Mouse (Mus musculus) testis, adult 2 months (tissue): Measurements from ENCODE around the gene Xpot. TPM values are rescaled to one million over a fixed set of nuclear protein-coding genes. Genes with fewer than 3 reads are reported as not detected.

Experiments
- H3K27ac ChIP-seq: fragments of 200-500 bp; 2 replicates; pipeline ENCODE4 v1.5.1; 2012; ENCODE audit warnings: low read depth, low read length; ENCODE audit not compliant: control insufficient read depth, insufficient read depth
- H3K27me3 ChIP-seq: fragments of 200-500 bp; 2 replicates; pipeline ENCODE4 v1.6.1; 2012; ENCODE audit warnings: mild to moderate bottlenecking, low read length, moderate library complexity; ENCODE audit not compliant: control insufficient read depth, insufficient read depth
- H3K36me3 ChIP-seq: fragments of 200-500 bp; 2 replicates; pipeline ENCODE4 v1.6.1; 2012; ENCODE audit warnings: mild to moderate bottlenecking, low read length; ENCODE audit not compliant: control insufficient read depth, insufficient read depth
- H3K4me1 ChIP-seq: fragments of 200-500 bp; 2 replicates; pipeline ENCODE4 v1.6.1; 2012; ENCODE audit warnings: low read length; ENCODE audit not compliant: control insufficient read depth, insufficient read depth
- H3K4me3 ChIP-seq: fragments of 200-500 bp; 2 replicates; pipeline ENCODE4 v1.5.1; 2012; ENCODE audit warnings: low read depth, mild to moderate bottlenecking, low read length, moderate library complexity, mixed read lengths; ENCODE audit not compliant: control insufficient read depth
- CTCF ChIP-seq: fragments of 200-500 bp; IDR thresholded peaks from 2 replicates; pipeline ENCODE4 v1.5.1; 2012; ENCODE audit warnings: low read depth, mild to moderate bottlenecking, inconsistent platforms, low read length, moderate library complexity; ENCODE audit not compliant: control insufficient read depth, insufficient read depth, insufficient replicate concordance
- POLR2A ChIP-seq: fragments of 200-500 bp; IDR thresholded peaks from 2 replicates; pipeline ENCODE4 v1.6.1; 2012; ENCODE audit warnings: low read depth, mild to moderate bottlenecking, inconsistent platforms, low read length, moderate library complexity; ENCODE audit not compliant: control insufficient read depth
- polyA plus RNA-seq: library from polyadenylated mRNA; depleted of rRNA; stranded (reverse); fragments of >200 nt; gene quantifications from 2 replicates; pipeline ENCODE4 v1.2.3, GENCODE M21; 2012

Xpot gene
- polyA plus RNA-seq, 1 experiment: 42.4 TPM

DNA sequence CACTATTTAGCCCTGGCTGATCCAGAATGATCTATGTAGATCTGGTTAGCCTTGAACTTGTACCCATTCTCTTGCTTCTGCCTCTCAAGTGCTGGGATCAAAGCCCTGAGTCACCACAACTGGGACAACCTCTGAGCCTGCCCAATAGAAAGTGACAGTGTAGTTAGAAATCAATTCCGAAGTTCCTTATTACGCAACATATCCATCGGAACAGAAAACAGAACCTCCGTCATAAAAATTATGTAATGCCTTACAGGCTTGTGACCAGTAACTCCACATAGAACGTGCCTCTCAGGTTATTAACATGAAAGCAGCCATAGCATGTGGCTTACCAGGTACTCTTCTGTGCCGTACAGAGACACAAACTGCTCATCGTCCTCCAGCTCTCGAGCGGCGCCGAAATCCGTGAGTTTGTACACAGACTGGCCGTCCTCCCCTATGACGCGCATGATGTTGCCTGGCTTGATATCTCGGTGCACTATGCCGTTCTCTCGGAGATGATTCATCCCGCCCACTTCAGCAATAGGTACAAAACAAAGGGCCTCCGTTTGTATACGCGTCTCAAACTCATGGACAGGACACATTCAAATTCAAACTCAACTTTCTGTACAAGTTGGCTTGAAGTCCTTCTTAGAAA is 54.5 kb downstream of the Xpot start:
- Histone ChIP-seq H3K27me3 (no peaks in the 10 kb centered on the region), H3K27ac (no peak overlapping the region), H3K4me1 (no peaks in the 10 kb centered on the region), H3K4me3 (no peak overlapping the region), H3K36me3 (peaks cover 4% of the 10 kb centered on the region; the same call in 1 of the 2 replicates)
- no peak for TF ChIP-seq CTCF
- TF ChIP-seq POLR2A: no peak

DNA sequence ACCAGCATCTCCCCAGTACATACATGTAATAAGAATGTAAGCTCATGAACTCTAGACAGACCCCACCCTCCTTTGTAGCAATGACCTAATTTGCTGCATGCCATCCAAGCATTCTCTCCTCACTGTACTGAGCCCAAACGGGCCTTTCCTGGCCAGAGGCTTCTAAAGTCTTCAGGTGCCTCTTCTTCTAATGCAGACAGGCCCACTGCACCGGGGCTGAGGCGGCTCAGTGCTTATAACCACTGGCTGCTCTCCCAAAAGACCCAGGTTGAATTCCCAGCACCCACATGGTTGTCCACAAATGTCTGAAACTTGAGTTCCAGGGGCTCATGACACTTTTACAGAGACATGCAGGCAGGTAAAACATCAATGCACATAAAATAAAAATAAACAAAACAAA is 55.1 kb downstream of the Xpot start:
- H3K27me3 ChIP-seq: no peaks in the 10 kb centered on the region
- no peaks in the 10 kb centered on the region for H3K4me1 ChIP-seq
- H3K36me3 ChIP-seq: peaks cover 3% of the 10 kb centered on the region; the same call in 1 of the 2 replicates
- no peak overlapping the region for H3K4me3 ChIP-seq
- no peak overlapping the region for H3K27ac ChIP-seq
- TF ChIP-seq CTCF (no peak), POLR2A (no peak)

DNA sequence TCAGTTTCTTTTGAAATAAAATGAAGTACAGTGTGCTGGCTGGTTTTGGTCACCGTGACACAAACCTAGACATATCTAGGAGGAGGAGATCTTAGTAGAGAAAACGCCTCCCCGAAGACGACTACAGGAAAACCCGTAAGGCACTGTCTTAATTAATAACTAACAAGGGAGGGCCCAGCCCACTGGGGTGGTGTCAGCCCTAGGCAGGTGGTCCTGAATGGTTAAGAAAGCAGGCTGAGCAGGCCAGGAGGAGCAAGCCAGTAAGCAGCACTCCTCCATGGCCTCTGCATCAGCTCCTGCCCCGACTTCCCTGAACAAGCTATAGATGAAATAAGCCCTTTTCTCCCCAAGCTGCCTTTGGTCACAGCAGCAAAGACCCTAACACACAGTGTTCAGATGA is 56.3 kb downstream of the Xpot start:
- peaks cover 1% of the 10 kb centered on the region; the same call in 1 of the 2 replicates for H3K36me3 ChIP-seq
- H3K27ac ChIP-seq: no peak overlapping the region

DNA sequence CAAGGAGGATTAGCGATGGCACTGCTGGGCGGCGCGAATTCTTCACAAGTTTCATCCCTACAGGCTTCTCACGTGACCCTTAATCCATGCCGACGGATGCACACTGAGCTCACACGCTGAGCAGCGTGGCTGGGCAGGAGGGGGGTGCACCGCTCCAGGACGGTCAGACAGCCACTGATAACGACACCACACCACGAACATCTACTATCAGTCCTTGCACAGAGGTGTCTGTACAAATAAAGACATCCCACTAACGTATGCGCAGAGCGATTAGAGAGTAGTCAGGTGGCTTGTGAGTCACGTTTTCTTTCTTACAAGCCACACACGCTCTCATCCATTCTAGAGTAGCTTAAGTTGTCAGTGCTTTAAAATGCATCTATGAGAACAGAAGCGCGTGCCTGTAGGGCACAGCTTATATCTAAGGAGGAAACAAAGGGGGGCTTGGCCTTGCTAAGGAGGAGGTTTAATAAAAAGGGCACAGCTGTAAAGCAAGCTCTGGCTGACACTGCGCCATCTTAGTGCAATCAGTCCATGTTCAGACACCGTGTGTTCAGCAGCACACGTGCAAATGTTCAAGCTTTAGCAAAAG is 57.0 kb downstream of the Xpot start:
- peaks cover 1% of the 10 kb centered on the region; the same call in 1 of the 2 replicates for H3K36me3 ChIP-seq
- no peaks in the 10 kb centered on the region for H3K27me3 ChIP-seq
- no peak overlapping the region for H3K27ac ChIP-seq
- H3K4me3 ChIP-seq: no peak overlapping the region
- TF ChIP-seq POLR2A: no peak
- TF ChIP-seq CTCF: no peak
- no peaks in the 10 kb centered on the region for H3K4me1 ChIP-seq

More for the DNA sequence above, 56.3 kb downstream of the Xpot start:
- no peaks in the 10 kb centered on the region for H3K4me1 ChIP-seq
- no peak overlapping the region for H3K4me3 ChIP-seq
- TF ChIP-seq CTCF (no peak), POLR2A (no peak)
- no peaks in the 10 kb centered on the region for H3K27me3 ChIP-seq

DNA sequence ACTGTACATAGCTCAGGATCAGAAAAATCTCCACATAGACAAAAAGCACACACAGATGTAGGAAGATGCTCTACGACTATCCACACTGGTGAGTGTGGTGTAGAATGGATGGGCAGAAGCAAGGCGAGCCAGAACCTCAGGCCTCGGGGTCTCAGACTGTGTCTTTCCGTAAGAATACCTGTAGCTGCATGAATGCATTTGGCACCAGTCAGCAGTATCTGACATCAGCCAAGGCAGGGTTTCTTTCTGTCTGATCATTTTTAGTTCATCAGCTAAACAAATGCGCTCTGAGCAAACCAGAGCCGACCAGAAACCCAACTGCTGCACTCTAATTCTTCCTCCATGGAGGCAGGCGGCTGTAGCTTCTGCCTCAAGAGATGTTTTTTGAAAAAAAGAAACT is 57.6 kb downstream of the Xpot start:
- Histone ChIP-seq H3K27ac (no peak overlapping the region), H3K4me3 (no peak overlapping the region), H3K36me3 (peaks cover 1% of the 10 kb centered on the region; the same call in 1 of the 2 replicates), H3K27me3 (no peaks in the 10 kb centered on the region), H3K4me1 (no peaks in the 10 kb centered on the region)
- TF ChIP-seq POLR2A: no peak
- no peak for TF ChIP-seq CTCF

DNA sequence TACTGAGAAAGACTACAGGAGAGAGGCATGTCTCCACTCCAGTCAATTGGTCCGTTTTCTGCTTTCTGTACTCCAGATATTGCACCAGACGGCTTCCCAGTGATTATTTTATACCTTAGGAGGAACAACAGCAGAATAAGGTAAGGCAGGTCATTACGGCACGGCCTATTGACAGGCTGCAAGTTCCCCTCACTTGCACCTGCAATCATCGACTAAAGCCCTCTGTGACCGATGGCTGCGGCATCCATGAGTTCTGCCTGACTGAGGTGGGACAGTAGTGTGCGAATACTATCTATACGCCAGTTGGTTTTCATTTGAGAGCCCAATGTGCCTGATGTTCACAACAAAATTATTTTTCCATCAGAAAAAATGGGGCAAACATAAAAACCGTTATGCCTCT is 58.1 kb downstream of the Xpot start:
- H3K36me3 ChIP-seq: peaks cover 1% of the 10 kb centered on the region; the same call in 1 of the 2 replicates
- no peak for TF ChIP-seq CTCF
- no peak for TF ChIP-seq POLR2A

DNA sequence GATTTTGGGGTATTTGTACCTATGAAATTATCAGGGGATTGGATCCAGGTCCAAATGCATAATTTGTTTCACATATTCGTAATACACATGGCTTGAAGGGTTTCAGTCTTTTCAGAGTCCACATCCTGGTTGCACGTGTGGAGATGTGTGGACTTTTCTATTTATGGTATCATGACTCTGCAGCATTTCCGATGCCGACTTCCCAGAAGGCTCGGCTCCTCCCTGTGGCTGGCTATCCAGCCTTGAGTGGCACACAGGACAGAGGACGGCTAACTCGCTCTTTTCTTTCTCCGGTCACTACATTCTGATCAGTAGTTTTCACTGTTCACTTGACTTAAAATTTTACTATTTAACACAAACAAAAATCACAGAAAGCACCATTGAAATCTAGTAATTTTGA is 61.7 kb downstream of the Xpot start:
- TF ChIP-seq POLR2A (no peak), CTCF (no peak)
- no peaks in the 10 kb centered on the region for H3K27me3 ChIP-seq
- H3K4me1 ChIP-seq: no peaks in the 10 kb centered on the region
- H3K4me3 ChIP-seq: no peak overlapping the region
- H3K36me3 ChIP-seq: peaks cover 1% of the 10 kb centered on the region; the same call in 1 of the 2 replicates
- H3K27ac ChIP-seq: no peak overlapping the region

More for the DNA sequence above, 58.1 kb downstream of the Xpot start:
- Histone ChIP-seq H3K27ac (no peak overlapping the region), H3K4me3 (no peak overlapping the region), H3K4me1 (no peaks in the 10 kb centered on the region), H3K27me3 (no peaks in the 10 kb centered on the region)

DNA sequence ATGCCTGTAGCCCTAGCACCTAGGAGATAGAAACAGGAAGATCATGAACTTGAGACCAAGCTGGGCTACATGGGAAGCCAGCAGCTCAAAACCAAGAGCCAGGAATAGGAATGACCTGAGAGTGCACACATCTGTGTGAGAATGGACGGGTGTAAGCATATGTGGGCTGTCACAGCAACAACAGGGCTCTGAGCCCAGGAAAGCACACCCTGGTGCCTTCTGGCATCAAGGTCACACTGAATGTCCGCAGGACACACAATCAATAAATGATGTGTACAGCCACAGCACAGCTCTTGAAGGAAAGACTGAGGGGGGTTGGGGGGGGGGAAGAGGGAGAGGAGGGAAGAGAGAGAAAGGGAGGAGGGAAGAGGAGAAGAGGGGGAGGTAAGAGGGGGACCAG is 67.9 kb downstream of the Xpot start:
- Histone ChIP-seq H3K4me3 (no peak overlapping the region), H3K27ac (no peak overlapping the region), H3K27me3 (no peaks in the 10 kb centered on the region), H3K4me1 (no peaks in the 10 kb centered on the region), H3K36me3 (no peaks in the 10 kb centered on the region; the same call in 1 of the 2 replicates)
- TF ChIP-seq CTCF (no peak), POLR2A (no peak)
